ENCODE assay signal across 12 mouse cellular contexts in the genomic region with DNA sequence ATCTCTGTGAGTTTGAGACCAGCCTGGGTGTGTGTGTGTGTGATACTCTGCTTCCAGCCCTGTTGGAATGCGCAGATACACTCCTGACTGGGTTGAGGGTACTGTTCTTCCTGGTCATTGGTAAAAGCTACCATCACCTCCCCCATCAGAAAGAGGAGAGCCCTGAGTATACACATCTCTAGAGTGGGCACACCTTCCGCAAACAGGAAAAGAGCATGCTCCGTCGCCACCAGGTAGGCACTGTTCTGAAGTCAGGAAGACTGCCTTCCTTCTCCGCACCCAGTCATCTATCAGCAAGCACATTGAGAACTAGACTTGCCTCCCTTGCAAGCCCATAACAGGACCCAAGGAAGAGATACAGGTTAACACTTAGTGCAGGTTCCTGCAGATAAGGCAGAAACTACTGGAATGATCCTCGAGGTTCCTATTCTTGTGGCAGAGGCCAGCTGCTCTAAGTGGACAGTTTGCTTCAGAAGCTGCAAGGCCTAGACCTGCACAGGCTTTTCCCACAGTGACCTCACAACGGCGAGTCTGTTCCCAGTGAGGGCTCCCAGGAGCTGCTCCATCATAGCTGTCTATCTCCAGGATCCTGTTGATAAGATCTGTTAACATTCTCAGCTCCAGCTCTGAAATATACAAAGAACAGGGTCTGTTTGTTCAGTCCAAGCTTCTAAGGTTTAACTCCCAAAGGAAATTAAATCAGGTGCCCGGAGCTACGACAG. TPM values are rescaled to one million over a fixed set of nuclear protein-coding genes. Genes with fewer than 3 reads are reported as not detected.
DNase-seq lines count a peak whose midpoint lies in the region; ATAC-seq lines count a peak whose summit lies in the region.
"Had no signal": no experiment of that assay in that cellular context is flagged by ENCODE, and none has a peak within 500 bp of the region (broad histone marks: within the 10 kb centered on the region; RNA-seq: fewer than 3 reads in every experiment).

No protein-coding gene starts in this region.

- no peak overlapping the region for H3K4me3 ChIP-seq in limb, embryonic 15.5 days
- H3K4me3 ChIP-seq in stomach, embryonic 14.5 days (ENCODE audit: low read depth, low read length) = no peak overlapping the region

- no peak overlapping the region for H3K9ac ChIP-seq in limb, embryonic 15.5 days
- H3K9ac ChIP-seq in stomach, embryonic 14.5 days (replicated peaks; ENCODE audit: low read depth, low read length) = no peak overlapping the region

- H3K27ac ChIP-seq in limb, embryonic 15.5 days = 0 out of 2 replicates have a peak overlapping the region, but pooled peaks have one; percentile 67
- peak overlapping the region; percentile 79 for H3K27ac ChIP-seq in stomach, embryonic 14.5 days (ENCODE audit: low read length)

- peak; percentile 27 for DNase-seq in embryo, embryonic 10 days (ENCODE audit: low spot score)
- no peak for DNase-seq in embryo, embryonic 9.5 days (ENCODE audit: extremely low spot score)
- peak; percentile 34 to 67 for DNase-seq in lung, adult 18-20 months
- DNase-seq in lung, postnatal 14 days = no peak
- DNase-seq in cerebellum, adult 18-20 months = no peak
- no peak for DNase-seq in spleen, postnatal 36 days (ENCODE audit: low spot score in 2 of 2)
- DNase-seq: gastrocnemius, postnatal 10 days; heart, postnatal 36 days; right cerebral cortex, postnatal 4 days; thymus, postnatal 36 days had no signal

- WGBS in limb, embryonic 15.5 days = 76% methylated on average over 10 of the region's 10 CpGs
- 48% methylated on average over 10 of the region's 10 CpGs for WGBS in stomach, embryonic 14.5 days

- H3K4me2 ChIP-seq in limb, embryonic 15.5 days = no peak overlapping the region
- no peak overlapping the region for H3K4me2 ChIP-seq in stomach, embryonic 14.5 days (replicated peaks; ENCODE audit: low read depth, low read length)

- H3K4me1 ChIP-seq in limb, embryonic 15.5 days = peaks cover 70% of the 10 kb centered on the region
- H3K4me1 ChIP-seq in stomach, embryonic 14.5 days (ENCODE audit: control insufficient read depth, insufficient read depth, low read length) = peaks cover 72% of the 10 kb centered on the region

- no peaks in the 10 kb centered on the region for H3K27me3 ChIP-seq in limb, embryonic 15.5 days
- no peaks in the 10 kb centered on the region for H3K27me3 ChIP-seq in stomach, embryonic 14.5 days (ENCODE audit: control insufficient read depth, insufficient read depth, low read length)

- peaks cover 51% of the 10 kb centered on the region for H3K36me3 ChIP-seq in limb, embryonic 15.5 days
- H3K36me3 ChIP-seq in stomach, embryonic 14.5 days (ENCODE audit: control insufficient read depth, insufficient read depth, low read length) = peaks cover 23% of the 10 kb centered on the region

- ATAC-seq in limb, embryonic 15.5 days (ENCODE audit: insufficient number of reproducible peaks, low FRiP score, low TSS enrichment, low read depth) = no peak
- no peak for ATAC-seq in stomach, embryonic 14.5 days (ENCODE audit: insufficient number of reproducible peaks, insufficient read depth, low FRiP score, low read depth)

- no peaks in the 10 kb centered on the region for H3K9me3 ChIP-seq in limb, embryonic 15.5 days
- no peaks in the 10 kb centered on the region for H3K9me3 ChIP-seq in stomach, embryonic 14.5 days (ENCODE audit: control insufficient read depth, low read depth, low read length)

RNA-seq across cellular contexts. Expression of a gene that starts 20.7 kb away (rescaled TPM):
- polyA plus RNA-seq in limb, embryonic 15.5 days (2015; fragmentation: Nextera tagmentation; extraction: Ambion mirVana) = 14.6 and 15.1 TPM in 2 replicates
- polyA plus RNA-seq in stomach, embryonic 14.5 days (2014; fragmentation: Nextera tagmentation; extraction: Ambion mirVana) = 22.3 and 23.5 TPM in 2 replicates

Comparison
In these comparisons a context has a peak if more than half of its experiments do, and no peak if none do; other contexts are left out.
1. DNase-seq: peak in embryo, embryonic 10 days (single experiment) and lung, adult 18-20 months (2 of 2); none in embryo, embryonic 9.5 days (single experiment), lung, postnatal 14 days (single experiment), cerebellum, adult 18-20 months (0 of 2) and spleen, postnatal 36 days (0 of 2).